Mouse (Mus musculus) embryonic fibroblast, embryonic 13.5 days (primary cell): ENCODE data around the gene Wwtr1.

Source experiments
- CTCF ChIP-seq: IDR thresholded peaks from 2 replicates; pipeline ENCODE4 v1.5.1; 2011; ENCODE audit warnings: mild to moderate bottlenecking, control low read depth, low read length, moderate library complexity, borderline replicate concordance; ENCODE audit not compliant: insufficient read depth
- POLR2A ChIP-seq: IDR thresholded peaks from 2 replicates; pipeline ENCODE4 v1.6.1; 2011; ENCODE audit warnings: low read depth, mild to moderate bottlenecking, control low read depth, low read length, moderate library complexity

- no peak for TF ChIP-seq POLR2A
- TF ChIP-seq CTCF: no peak
These were observed 74.9 kb downstream of the Wwtr1 start for GRCm38 (mm10) chr3:57500846-57501245.
